Mouse (Mus musculus): Measurements from ENCODE around the gene Acsbg1.
"Not testable (repeated sequence)": the region's sequence is repeated elsewhere in the genome, so short reads cannot be mapped to it uniquely, and the experiment has no call there.

Gene Acsbg1

DNA sequence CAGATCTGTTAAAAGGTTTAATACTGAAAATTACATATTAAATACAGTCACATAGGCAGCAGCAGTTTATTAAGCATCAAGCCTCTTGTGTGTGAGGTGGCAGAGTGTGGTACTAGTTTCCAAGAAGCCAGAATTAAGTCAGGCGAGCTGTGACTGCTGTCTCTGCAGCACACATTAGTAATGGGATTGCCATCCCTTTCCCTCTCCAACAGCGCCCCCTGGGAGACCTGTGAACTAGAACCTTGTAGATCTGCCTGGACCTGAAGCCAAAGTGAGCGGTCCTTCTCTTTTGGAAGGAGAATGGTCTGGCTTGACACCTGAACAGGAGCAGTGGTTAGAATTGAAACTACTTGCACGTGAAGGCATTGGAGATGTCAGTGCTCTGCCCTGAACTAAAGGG, 56.8 kb downstream of the Acsbg1 start:
- DNase-seq: peak; percentile 66

DNA sequence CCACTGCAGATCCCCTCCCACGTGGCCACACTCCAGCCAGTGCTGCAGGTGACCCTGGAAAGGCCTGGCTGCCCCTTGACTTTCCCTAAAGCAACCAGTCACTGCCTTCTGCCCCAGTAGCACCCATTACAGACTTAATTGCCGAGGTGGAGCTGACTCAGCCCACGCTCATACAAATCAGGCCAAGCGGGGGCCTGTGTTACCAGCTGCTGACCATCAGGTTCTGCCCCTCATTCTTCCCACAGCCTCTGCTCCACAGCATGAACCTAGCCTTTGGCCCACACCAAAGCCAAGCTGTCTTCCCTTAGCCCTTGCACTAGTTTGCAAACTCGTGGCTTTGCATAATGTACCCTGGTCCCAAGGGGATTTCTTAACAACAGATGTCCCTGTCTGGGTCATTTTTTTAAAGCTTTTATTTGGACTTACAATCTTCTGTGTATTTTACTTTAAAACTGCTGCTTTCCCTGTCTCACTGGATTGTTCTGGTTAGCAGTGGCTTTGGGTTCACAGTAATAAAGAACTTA, 57.5 kb downstream of the Acsbg1 start:
- DNase-seq: no peak

DNA sequence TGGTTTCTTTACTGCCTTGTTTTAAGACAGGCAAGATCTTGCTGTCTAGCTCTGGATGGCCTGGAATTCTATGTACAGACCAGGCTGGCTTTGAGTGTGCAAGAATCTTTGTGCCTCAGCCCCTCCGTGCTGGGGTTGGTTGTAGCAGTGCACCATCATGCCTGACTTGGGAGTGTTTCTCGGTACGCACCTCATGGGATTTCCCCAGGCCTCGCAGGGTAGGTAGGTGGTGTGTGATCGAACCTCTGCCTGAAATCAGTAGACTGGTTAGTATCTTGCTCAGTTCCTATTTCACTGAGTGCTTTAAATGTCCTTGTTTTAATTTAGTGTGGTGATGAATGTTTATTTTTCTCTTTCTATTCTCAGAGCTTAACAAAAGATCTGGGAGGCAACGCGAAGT, 58.8 kb downstream of the Acsbg1 start:
- DNase-seq: no peak

DNA sequence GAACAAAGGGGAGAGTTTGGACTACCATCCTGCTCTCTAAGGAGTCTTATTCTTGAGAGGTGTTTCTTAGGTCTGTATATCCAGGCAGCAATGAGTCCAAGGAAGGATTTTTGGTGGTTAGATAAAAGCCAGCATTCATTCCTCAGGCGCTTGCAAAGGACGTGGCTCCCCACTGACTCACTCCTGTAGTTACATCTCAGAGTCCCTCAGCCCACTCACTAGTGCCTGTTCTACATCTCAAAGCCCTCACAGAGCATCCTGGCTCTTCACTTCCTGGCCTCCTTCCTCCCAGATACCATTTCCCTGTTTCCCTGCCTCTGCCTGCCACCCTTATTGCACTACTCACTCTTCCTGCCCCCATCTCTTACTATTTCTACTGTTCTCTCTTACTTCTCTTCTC, 59.3 kb downstream of the Acsbg1 start:
- DNase-seq: no peak

DNA sequence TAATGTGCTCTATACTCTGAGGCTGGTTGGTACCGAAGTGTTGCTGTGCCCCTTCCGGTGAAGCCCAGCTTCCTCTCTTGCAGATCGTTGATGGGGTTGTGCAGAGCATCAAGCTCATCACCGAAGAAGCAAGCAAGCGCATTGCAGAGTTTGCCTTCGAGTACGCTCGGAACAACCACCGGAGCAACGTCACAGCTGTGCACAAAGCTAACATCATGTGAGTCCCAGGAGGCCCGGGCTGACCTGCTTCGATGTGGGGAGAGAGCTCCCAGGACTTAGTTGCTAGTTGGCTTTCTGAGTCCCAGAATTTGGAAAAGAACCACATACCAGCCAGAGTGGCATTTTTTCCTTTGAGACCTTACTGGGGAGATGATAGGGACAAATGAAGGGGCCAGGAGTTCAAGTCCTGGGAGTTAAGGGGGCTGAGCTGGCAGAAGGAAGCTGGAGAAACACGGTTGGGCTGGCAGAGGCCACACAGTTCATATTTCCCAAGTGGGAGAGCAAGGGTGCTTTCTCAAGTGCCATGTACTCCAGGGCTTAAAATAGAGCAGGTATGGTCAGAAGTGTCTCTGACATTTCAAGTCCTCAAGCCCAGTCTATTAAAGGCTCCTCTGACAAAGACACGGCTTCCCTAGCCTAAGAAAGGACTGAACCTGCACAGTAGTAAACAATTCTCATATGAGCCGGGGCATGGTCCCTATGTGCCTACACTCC, 64.8 kb downstream of the Acsbg1 start:
- DNase-seq: no peak

DNA sequence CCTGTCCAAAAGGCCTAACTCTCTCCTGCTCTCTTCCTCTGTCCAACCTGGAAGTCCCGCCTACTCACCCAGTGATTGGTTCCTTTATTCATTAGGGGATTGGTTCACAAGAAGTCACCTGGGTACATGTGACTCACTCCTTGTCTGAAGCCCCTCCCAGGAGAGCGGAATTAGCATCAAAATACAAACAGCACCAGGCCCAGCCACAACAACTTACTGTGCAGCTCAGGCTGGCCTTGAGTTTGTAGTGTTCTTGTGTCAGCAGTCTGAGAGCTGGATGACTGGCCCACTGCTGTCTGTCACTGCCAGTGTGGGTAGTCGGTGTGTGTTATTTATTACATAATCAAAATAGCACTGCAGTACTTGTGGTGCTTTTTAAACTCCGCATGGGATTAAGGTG, 68.0 kb downstream of the Acsbg1 start:
- DNase-seq: not testable (repeated sequence)

DNA sequence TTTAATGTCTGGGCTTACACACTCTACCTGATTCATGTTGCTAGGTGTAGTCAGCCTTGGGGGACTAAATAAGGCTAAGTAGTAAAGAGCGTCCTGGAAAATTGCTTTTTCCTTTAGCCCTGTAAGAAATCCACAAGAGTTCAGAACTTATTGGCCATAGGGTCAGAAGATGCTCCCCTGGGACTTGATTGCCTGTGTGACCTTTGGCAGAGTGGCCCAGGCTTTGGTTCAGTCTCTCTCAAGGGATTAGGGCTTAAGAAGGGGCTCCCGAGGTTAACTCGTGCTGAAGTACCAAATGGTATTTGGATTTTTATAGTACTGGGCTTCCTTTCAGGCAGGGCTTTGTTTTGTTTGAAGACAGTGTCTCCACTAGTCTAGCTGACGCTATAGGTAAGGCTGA, 73.8 kb downstream of the Acsbg1 start:
- DNase-seq: no peak

DNA sequence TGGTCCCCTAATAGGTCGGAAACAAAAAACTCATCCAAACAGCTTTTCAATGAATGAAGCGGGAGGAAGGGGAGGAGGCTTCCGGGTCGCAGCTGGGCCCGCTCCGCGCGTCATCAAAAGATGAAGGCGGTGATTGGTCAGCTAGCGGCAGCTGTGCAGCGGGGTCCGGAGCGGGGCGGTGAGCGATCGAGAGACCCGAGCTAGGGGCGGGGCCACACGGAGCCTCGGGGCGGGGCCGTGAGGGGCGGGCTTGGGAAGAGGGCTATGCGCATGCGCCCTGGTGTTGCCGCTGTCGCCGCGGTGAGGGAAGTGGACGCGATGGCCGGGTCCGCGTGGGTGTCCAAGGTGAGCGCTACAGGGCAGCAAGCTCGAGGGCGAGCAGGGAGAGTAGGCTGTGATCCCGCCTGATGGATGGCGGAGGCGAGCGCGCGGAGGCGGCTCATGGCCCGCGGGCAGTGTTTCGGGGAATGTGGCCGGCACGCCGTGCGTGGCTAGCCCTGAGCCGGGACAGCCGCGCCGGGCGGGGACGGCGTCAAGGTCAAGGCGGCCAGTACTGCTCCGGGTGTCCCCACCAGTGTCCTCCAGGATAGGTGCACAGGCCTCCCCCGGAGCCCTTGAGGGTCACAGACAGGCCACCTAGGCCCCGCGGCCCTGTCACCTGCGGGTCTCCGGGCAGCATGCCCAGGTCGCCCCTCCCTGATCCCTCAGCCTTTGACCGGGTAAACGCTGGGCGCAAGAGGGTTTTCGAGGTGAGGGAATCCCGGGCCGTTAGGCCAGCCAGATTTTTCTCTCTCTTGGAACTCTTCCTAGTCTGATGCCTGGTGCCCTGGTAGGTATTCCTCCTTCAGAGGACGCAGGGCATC, 75.2 kb downstream of the Acsbg1 start, which contains the start of gene Idh3a:
Gene Idh3a (plus strand): TSS at position 136 of the 863 bp plus-strand sequence.
- peak; percentile 99 for DNase-seq

DNA sequence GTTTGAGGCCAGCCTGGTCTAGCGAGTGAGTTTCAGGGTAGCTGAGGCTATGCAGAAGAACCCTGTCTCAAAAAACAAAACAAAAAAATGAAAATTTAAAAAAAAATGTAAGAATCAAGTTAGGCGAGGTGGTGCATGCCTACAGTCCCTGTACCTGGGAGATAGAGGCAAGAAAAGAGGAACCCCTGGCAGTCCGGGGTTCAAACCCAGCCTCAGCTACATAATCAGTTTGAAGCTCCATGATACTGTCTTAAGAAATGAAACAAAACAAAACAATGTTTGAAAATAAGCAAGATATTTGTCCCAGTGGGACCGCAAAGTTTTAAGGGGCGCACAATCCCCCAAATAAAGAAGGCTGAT, 75.9 kb downstream of the Acsbg1 start:
- DNase-seq: no peak

DNA sequence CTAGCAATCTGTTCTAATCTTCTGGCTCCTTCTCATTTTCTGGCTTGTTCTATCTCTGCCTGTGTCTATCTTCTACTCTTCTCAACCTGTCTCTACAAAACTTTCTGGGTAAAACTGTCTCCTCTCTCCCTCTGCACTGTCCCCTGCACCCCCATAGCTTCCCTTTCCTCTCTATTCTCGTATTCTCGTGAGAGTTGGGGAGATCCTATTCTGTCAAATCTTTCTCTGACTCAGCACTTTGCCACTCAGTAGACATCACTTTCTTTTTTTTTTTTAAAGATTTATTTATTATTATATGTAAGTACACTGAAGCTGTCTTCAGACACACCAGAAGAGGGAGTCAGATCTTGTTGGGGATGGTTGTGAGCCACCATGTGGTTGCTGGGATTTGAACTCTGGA, 77.5 kb downstream of the Acsbg1 start:
- not testable (repeated sequence) for DNase-seq

DNA sequence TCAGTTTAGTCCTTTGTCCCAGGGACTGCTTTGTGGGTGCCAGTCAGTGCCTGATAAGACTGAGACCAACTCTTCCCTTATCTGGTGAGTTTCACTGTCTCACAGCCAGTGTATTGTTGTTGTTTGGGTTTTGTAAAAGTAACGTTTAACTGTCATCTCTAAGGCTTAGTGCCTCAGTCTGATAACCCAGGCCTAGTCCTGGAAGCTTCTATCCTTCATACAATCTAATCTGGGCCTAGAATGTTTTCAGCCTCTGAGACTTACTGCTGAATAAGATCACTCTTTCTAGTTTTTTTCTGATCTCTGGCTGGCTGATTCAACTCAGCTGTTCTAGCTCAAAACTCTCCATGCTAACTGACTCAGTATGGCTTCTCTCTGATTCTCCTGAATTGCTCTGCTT, 78.0 kb downstream of the Acsbg1 start:
- no peak for DNase-seq

DNA sequence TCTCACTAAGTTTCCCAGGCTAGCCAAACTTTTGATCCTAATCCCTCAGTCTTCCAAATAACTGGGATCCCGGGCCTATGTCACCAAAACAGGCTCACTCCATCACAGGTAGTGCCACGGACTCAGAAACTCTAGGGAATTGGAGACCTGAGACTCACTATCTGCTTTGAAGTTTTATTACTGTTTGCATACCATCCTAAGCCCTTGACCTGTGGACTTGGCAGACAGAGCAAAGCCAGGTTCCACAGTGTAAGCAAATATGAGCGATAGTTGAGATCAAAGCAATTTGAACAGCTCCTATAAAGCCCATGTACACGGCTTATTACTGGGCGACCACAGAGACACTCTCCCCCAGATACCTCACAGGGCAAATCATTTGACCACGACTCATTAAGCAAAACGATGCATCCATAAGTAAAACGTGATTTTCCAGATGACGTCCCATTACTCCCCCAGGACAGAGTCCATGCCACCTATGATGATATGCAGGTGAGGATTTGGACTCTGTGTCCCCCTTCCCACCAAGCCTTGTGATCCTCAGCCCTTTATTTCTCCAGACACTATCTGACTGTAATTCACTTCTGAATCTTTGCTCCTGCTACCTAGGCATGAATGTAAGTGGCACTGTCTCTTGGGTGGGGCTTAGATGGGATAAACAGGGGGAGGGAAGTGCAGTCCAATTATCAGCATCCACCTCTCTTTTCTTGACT, 90.4 kb downstream of the Acsbg1 start:
- no peak for DNase-seq

DNA sequence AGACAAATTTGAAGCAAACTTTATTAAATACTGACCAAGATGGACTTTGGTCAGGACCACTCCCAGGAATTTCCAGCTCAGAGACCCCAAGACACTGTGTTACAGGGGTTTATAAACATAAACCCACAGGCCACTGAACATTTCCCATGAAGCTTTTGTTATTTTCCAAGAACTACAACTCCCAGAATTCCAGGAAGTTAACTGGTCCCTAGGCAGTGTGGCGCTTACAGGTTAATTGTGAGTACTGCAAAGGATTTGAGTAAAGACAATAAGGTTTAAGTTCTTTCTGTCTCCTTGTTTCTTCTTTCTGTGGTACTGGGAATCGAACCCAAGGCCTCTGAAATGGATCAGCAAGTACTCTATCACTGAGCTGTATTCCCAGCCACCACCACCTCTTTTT, 92.9 kb downstream of the Acsbg1 start:
- peak; percentile 53 for DNase-seq

DNA sequence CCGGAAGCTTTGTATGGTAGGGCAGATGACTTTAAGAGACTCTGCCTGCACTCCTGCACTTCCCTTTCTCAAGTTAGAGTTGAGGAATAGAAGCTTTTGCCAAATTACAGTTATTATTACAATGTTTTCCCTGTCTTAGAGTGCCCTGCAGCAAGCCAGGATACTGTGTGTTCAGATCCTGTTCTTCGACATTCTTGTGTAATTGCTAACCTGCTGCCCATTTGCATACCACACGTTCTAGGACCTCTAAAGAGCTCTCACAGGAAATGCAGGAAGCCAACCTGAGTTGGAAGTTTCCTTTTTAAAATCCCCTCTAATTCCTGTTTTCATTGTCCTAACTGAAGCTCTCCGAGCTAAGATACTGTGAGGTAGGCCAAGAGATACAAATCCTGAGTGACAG, 94.7 kb downstream of the Acsbg1 start:
- DNase-seq: no peak

DNA sequence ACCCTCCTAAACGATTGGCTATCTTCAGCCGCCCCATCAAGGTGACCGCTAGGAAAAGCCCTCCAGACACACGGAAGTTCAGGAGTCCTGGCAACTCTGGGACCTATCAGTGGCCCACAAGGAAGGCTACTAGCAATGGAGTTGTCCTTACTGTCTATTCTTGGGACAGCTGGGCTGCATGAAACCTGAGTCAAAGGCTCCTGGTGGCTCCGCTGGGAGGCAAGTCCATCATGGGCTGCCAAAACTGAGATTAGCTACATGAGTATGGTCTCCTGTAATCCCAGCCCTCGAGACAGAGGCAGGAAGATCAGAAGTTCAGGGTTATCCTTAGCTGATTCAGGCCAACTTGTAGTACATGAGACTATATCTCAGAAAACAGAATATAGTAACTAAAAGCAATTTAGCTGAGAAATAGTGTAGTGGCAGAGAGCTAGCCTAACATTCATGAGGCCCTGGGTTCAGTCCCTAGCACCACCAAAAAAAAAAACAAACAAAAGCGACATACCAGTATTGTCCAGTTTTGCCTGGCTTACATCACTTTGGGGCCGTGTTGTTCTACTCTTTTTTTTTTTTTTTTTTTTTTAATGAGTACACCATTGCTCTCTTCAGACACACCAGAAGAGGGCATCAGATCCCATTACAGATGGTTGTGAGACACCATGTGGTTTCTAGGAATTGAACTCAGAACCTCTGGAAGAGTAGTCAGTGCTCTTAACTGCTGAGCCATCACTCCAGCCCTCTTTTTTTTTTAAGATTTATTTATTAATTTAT, 100.7 kb downstream of the Acsbg1 start:
- DNase-seq: no peak

DNA sequence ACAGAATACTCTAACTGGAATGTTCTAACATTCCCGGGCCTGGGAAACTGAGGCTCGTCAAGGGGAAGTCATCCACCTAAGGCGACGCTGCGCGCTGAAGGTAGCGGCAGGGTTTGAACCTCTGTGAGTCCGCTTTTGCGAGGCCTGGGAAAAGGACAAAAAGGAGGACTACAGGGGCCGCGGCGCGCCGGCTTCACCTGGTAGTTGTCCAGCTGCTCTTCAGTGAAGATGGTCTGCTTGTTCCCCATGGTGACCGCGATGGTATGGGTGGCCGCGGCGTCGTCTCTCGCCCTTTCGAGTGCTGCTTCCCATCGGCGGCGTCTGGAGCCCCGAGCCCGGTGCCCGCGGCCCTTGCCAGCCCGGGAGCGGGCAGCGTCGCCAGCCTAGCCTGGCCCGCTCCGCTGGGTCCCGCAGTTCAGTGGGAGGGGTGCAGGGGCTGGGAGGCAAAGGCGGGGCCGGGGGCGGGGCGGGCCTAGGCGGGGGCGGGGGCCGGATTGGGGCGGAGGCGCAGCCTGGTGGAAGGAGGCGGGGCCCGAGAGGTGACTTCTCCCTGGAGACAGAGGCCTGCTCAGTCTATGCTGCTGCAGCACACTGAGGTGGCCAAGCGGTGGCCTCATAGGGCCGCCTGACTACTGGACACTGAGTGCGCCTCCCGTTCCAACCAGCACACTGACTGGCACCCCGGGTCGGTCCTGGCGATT, 101.7 kb downstream of the Acsbg1 start, which contains the start of gene Cib2:
Gene Cib2 (minus strand): TSS at position 448 of the 701 bp plus-strand sequence.
- peak; percentile 91 for DNase-seq

DNA sequence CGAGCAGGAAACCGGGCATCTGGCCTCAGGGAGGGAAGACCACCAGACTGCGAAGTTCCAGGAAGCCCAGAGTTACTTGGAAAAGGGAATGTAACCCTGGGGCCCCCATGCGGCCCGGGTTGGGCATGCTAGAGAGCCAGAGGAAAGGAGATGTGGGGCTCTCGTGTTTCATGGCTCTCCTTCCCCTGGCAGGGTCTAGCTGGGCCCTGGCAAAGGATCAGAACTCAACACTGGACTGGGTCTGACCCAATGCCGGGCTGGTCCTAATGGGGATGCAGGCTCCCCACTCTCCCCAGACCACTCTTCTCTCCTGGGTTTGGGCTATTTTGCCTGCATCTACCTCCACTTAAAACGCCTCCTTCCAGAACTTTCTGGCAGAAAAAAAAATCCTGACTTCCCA, 102.9 kb downstream of the Acsbg1 start:
- DNase-seq: no peak

DNA sequence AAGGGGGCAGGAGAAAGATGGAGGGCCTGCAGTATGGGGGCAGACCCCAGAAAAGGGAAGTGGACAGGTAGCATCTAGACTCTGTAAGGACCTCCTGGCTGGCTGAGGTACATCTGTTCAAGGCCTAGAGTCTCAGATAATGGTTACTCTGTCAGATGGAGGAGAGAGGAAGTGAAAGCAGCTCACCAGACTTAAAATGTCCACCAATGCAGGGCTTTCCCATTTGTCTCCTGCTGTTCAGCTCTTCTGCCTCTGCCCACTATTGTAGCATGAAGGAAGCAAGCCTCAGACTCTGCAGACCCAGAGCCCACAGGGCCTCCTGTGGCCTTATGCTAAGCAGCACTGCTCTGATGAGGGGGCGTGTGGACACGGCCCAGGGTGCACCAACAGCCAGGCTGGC, 106.6 kb downstream of the Acsbg1 start:
- no peak for DNase-seq
